Mouse (Mus musculus) kidney, embryonic 15.5 days (tissue): ENCODE measurements around the gene Lrp10. TPM values are rescaled to one million over a fixed set of nuclear protein-coding genes. Genes with fewer than 3 reads are reported as not detected.

Experiments
- ATAC-seq: fragments of 200-750 bp; cut with Nextera tagmentation; replicated peaks from 2 replicates; pipeline ENCODE4 v1.8.0; 2017; ENCODE audit warnings: moderate TSS enrichment; ENCODE audit not compliant: low FRiP score
- H3K27ac ChIP-seq: fragments of 300-500 bp; sonication (generic); 2 replicates; pipeline ENCODE4 v1.5.1; 2015; ENCODE audit warnings: mild to moderate bottlenecking, inconsistent platforms
- H3K27me3 ChIP-seq: fragments of 300-500 bp; sonication (generic); 2 replicates; pipeline ENCODE4 v1.6.1; 2015; ENCODE audit warnings: inconsistent platforms
- H3K36me3 ChIP-seq: fragments of 300-500 bp; sonication (generic); 2 replicates; pipeline ENCODE4 v1.6.1; 2015; ENCODE audit warnings: inconsistent platforms
- H3K4me1 ChIP-seq: fragments of 300-500 bp; sonication (generic); 2 replicates; pipeline ENCODE4 v1.6.1; 2015; ENCODE audit warnings: inconsistent platforms
- H3K4me2 ChIP-seq: fragments of 300-500 bp; sonication (generic); 2 replicates; pipeline ENCODE4 v1.6.1; 2015; ENCODE audit warnings: moderate library complexity, mild to moderate bottlenecking, inconsistent platforms
- H3K4me3 ChIP-seq: fragments of 300-500 bp; sonication (generic); replicated peaks from 2 replicates; pipeline ENCODE4 v1.5.1; 2015; ENCODE audit warnings: mild to moderate bottlenecking, inconsistent platforms
- H3K9ac ChIP-seq: fragments of 300-500 bp; sonication (generic); 2 replicates; pipeline ENCODE4 v1.6.1; 2015; ENCODE audit warnings: mild to moderate bottlenecking, inconsistent platforms
- H3K9me3 ChIP-seq: fragments of 300-500 bp; sonication (generic); replicated peaks from 2 replicates; pipeline ENCODE4 v1.6.1; 2016; ENCODE audit warnings: inconsistent platforms
- WGBS: fragments of 180-500 bp; shearing (Covaris S2); methylation state at CpG from one replicate; pipeline ENCODE4 v1.1.7; 2015; ENCODE audit warnings: mixed read lengths; 5-methylcytosine and 5-hydroxymethylcytosine counted together
- polyA plus RNA-seq: library from polyadenylated mRNA; unstranded; fragments of >200 nt; fragmentation: Nextera tagmentation; extraction: Ambion mirVana; gene quantifications from 2 replicates; pipeline ENCODE4 v1.2.1, GENCODE M21; 2015

Lrp10 gene
- polyA plus RNA-seq, 1 experiment from 2014 or later, result 54.6 TPM

DNA sequence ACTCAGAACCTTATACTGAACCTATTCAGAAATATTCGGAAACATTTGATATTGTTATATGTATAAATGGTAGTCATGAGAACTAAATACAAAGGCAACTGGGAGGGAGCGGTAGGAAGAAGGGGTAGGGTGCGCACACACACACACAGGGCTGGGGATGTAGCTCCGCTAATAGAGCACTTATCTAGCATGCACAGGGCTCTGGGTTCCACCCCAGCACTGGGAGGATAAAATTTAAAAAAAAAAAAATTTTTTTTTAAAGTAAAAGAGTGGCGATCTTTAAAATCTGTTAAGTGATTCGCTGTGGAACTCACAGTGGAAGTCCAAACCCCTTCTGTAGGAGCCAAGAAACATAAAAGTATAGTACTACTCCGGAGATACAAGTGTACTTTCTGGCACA is 22.0 kb downstream of the Lrp10 start:
- no peak for ATAC-seq
- whole genome bisulfite sequencing, result 90% methylated on average over 7 of the region's 7 CpGs

GRCm38 (mm10) chr14:54487732-54488131 is 23.8 kb downstream of the Lrp10 start:
- H3K9ac ChIP-seq, result no peak overlapping the region
- 63% methylated on average over 2 of the region's 2 CpGs for WGBS
- no peak for ATAC-seq

More for the DNA sequence above, 22.0 kb downstream of the Lrp10 start:
- Histone ChIP-seq H3K4me3 (no peak overlapping the region), H3K27ac (no peak overlapping the region), H3K4me1 (no peaks in the 10 kb centered on the region), H3K4me2 (no peak overlapping the region), H3K27me3 (no peaks in the 10 kb centered on the region), H3K9me3 (no peaks in the 10 kb centered on the region; the same call in 1 of the 2 replicates), H3K9ac (no peak overlapping the region), H3K36me3 (no peaks in the 10 kb centered on the region)

DNA sequence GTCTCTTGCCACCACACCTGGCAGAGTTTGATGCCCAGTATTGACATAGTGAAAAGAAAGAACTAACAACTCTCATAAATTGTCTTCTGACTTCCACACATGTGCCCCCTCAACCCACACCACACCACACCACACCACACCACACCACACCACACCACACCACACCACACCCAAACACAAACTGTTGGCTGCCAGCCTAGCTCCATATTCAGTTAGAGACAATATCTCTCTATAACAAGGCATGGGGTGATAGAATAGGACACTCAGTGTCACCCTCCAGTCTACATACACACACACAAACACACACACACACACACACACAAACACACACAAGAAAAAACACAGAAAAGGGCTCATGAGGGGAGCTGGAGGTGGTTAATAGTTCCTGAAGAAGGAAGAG is 24.4 kb downstream of the Lrp10 start:
- H3K36me3 ChIP-seq, result no peaks in the 10 kb centered on the region
- no peak overlapping the region for H3K4me3 ChIP-seq
- H3K4me1 ChIP-seq, result no peaks in the 10 kb centered on the region
- H3K27ac ChIP-seq, result no peak overlapping the region
- no peak for ATAC-seq
- no peaks in the 10 kb centered on the region for H3K9me3 ChIP-seq
- no peak overlapping the region for H3K4me2 ChIP-seq
- no peaks in the 10 kb centered on the region for H3K27me3 ChIP-seq
- no peak overlapping the region for H3K9ac ChIP-seq

More at GRCm38 (mm10) chr14:54487732-54488131, 23.8 kb downstream of the Lrp10 start:
- Histone ChIP-seq H3K36me3 (no peaks in the 10 kb centered on the region), H3K4me1 (no peaks in the 10 kb centered on the region), H3K4me3 (no peak overlapping the region), H3K9me3 (no peaks in the 10 kb centered on the region), H3K4me2 (no peak overlapping the region), H3K27ac (no peak overlapping the region), H3K27me3 (no peaks in the 10 kb centered on the region)

DNA sequence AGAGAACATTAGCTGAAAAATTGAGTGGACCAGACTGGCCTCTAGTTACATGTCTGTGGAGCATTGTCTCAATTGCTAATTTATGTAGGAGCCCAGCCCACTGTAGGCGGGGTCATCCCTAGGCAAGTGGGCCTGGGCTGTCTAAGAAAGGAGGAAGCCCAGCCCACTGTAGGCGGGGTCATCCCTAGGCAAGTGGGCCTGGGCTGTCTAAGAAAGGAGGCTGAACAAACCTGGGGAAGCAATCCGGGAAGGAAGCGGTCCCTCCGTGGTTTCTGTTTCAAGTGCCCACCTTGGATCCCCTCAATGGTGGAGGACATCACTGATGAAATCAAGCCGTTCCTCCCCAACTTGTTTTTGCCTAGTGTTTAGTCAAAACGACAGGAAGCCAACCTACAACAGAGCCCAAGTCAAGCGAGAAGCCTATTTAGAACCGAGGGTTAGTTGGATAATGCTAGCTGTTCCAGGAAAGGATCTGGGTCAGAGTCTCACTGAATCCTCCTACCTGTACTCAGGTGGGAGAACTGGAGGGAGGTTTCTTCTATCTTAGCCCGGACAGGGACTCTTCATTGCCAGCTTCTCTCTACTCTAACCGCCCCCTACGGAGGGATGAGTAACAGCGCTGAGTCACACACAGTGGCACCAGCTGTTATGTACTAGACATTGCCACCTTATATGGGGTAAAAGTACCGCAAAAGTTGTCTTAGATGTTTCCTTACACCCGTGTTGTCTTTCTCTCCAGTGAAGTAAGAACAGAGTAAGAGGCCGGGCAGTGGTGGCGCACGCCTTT is 28.6 kb downstream of the Lrp10 start:
- Histone ChIP-seq H3K9me3 (no peaks in the 10 kb centered on the region), H3K36me3 (no peaks in the 10 kb centered on the region), H3K4me3 (no peak overlapping the region), H3K4me2 (no peak overlapping the region), H3K9ac (no peak overlapping the region), H3K27me3 (no peaks in the 10 kb centered on the region), H3K4me1 (no peaks in the 10 kb centered on the region), H3K27ac (no peak overlapping the region)
- peak; percentile 85; the same call in 1 of the 2 replicates for ATAC-seq
- 66% methylated on average over 18 of the region's 18 CpGs for WGBS

DNA sequence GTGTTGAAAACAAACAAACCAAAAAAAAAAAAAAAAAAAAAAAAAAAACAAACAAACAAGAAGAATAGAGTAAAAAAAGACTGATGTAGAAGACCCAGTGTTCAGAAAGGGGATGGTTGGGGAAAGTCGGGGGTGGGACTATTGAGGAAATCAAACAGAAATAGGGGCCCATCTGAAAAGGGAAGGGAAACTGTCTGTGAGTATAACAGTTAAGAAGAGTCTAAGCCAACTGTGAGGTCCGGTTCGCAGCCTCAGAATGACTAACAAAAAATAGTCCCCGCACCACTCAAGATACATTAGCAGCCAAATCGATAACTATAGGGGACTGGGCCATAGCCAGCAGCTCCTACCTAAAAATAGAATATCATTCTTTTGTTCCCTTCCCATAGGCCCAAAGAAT is 29.3 kb downstream of the Lrp10 start:
- no peaks in the 10 kb centered on the region for H3K9me3 ChIP-seq
- H3K4me1 ChIP-seq, result no peaks in the 10 kb centered on the region
- no peak overlapping the region for H3K4me2 ChIP-seq
- WGBS, result 92% methylated on average over 5 of the region's 5 CpGs
- no peaks in the 10 kb centered on the region for H3K36me3 ChIP-seq
- no peak overlapping the region for H3K4me3 ChIP-seq
- no peak for ATAC-seq
- no peaks in the 10 kb centered on the region for H3K27me3 ChIP-seq
- no peak overlapping the region for H3K27ac ChIP-seq
- H3K9ac ChIP-seq, result no peak overlapping the region

DNA sequence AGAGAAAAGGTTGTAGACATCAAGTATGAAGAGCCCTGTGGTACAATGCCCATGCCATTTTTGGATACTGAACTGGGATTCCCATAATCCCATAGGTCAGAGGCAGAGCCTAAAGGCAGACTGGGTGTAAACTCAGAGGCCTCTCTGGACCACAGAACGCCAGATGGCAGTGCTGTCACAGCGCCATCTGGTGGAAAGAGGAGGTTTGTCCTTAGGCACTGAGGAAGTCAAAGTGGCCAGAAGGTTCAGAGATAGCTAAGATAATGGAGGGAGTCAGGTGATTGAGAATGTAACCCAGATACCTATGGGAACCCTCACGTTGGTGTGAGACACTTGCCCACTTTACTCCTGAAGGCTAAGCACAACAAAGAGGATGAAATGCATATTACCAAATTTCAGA is 30.3 kb downstream of the Lrp10 start:
- no peak overlapping the region for H3K27ac ChIP-seq
- H3K27me3 ChIP-seq, result no peaks in the 10 kb centered on the region
- H3K4me1 ChIP-seq, result no peaks in the 10 kb centered on the region
- no peaks in the 10 kb centered on the region for H3K36me3 ChIP-seq
- no peaks in the 10 kb centered on the region for H3K9me3 ChIP-seq
- H3K9ac ChIP-seq, result no peak overlapping the region
- peak; percentile 54; the same call in 1 of the 2 replicates for ATAC-seq
- no peak overlapping the region for H3K4me2 ChIP-seq
- 7% methylated on average over 3 of the region's 3 CpGs for WGBS
- H3K4me3 ChIP-seq, result no peak overlapping the region

GRCm38 (mm10) chr14:54496706-54497105 is 32.8 kb downstream of the Lrp10 start:
- 80% methylated on average over 14 of the region's 14 CpGs for WGBS
- Histone ChIP-seq H3K9ac (no peak overlapping the region), H3K36me3 (no peaks in the 10 kb centered on the region), H3K27me3 (no peaks in the 10 kb centered on the region), H3K4me3 (no peak overlapping the region), H3K27ac (no peak overlapping the region), H3K4me1 (no peaks in the 10 kb centered on the region), H3K9me3 (no peaks in the 10 kb centered on the region), H3K4me2 (no peak overlapping the region)
- no peak for ATAC-seq

DNA sequence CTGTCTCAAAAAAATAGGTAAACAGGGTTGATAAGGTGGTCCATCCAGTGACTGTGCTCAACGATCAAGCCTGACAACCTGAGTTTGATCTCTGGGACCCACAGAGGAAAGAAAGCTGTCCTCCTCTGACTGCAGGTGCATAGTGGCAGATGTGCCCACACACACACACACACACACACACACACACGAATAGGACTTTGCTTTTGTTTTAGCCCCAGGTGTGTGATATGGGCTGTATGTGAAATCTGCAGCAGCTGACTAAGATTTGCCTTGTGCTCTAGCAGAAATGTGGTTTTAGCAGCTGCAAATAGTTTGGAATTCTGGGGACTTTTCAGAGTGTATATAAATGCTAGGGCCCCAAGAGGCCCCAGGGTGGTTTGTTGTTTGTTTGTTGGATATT is 35.4 kb downstream of the Lrp10 start:
- Histone ChIP-seq H3K4me1 (no peaks in the 10 kb centered on the region), H3K27me3 (no peaks in the 10 kb centered on the region), H3K9ac (no peak overlapping the region), H3K4me3 (no peak overlapping the region), H3K4me2 (no peak overlapping the region), H3K9me3 (no peaks in the 10 kb centered on the region), H3K36me3 (no peaks in the 10 kb centered on the region), H3K27ac (no peak overlapping the region)
- WGBS, result 91% methylated on average over 2 of the region's 2 CpGs
- ATAC-seq, result no peak

DNA sequence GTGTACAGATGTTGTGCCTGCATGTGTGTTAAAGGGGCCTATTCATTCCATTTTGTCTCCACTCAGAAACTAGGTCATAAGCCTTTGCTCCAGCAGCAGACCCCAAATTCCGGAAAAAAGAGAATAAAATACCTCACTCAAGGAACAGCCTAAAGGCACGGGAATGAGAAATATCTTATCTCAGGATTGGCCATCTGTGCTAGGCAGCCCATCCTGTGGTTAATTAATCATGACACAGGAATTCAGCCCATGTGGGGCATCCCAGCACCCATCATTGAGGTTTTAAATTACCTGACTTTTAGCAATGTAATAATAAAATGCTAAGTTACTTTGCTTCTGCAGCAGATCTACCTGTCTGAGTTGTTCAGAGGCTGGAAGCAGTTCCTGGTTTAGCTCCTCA is 37.4 kb downstream of the Lrp10 start:
- Histone ChIP-seq H3K27ac (no peak overlapping the region), H3K4me1 (no peaks in the 10 kb centered on the region), H3K4me3 (no peak overlapping the region), H3K9me3 (no peaks in the 10 kb centered on the region), H3K9ac (no peak overlapping the region), H3K4me2 (no peak overlapping the region), H3K36me3 (peaks cover 8% of the 10 kb centered on the region), H3K27me3 (no peaks in the 10 kb centered on the region)
- no peak for ATAC-seq
- WGBS, result 61% methylated on average over 2 of the region's 2 CpGs

GRCm38 (mm10) chr14:54503092-54503491 is 39.2 kb downstream of the Lrp10 start:
- 83% methylated on average over 2 of the region's 2 CpGs for WGBS

GRCm38 (mm10) chr14:54509774-54510173 is 45.8 kb downstream of the Lrp10 start:
- WGBS, result 84% methylated on average over 9 of the region's 9 CpGs
- no peak for ATAC-seq
- H3K9me3 ChIP-seq, result no peaks in the 10 kb centered on the region
- no peak overlapping the region for H3K27ac ChIP-seq
- H3K4me2 ChIP-seq, result no peak overlapping the region
- H3K27me3 ChIP-seq, result no peaks in the 10 kb centered on the region
- H3K4me3 ChIP-seq, result no peak overlapping the region
- H3K9ac ChIP-seq, result no peak overlapping the region
- H3K4me1 ChIP-seq, result no peaks in the 10 kb centered on the region
- H3K36me3 ChIP-seq, result peaks cover 92% of the 10 kb centered on the region

More at GRCm38 (mm10) chr14:54503092-54503491, 39.2 kb downstream of the Lrp10 start:
- H3K27me3 ChIP-seq, result no peaks in the 10 kb centered on the region
- no peak for ATAC-seq
- no peak overlapping the region for H3K9ac ChIP-seq
- no peak overlapping the region for H3K4me2 ChIP-seq
- H3K9me3 ChIP-seq, result no peaks in the 10 kb centered on the region
- no peak overlapping the region for H3K4me3 ChIP-seq
- no peak overlapping the region for H3K27ac ChIP-seq
- H3K36me3 ChIP-seq, result peaks cover 25% of the 10 kb centered on the region
- no peaks in the 10 kb centered on the region for H3K4me1 ChIP-seq

DNA sequence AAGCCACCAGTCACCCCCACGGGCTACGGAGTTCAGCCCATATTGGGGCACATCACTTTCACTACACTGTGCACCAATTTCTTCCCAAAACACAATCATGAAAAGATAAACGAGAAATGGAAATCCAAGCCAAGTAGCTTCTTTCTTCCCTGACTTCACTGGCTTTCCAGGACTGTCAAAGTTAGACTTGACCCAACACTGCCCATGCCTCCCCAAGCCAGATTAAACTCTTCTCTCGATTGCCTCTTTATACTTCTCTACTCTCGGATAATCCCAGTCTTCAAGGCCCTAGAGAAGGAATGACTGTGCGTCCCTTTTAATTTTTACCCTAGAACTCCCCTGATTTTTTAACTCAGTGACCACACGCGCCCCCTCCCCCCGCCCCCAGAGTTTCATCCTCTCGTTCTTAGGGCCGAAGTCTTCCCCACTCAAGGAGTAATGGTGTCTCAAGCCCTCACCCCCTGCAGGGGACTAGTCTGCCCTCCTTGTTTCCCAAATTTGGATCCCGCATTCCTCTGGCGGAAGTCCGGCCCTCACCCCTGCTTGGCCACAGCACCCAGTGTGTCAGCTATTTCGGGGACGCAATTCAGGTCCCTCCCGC is 52.9 kb downstream of the Lrp10 start:
- peak; percentile 69 for ATAC-seq
- H3K27me3 ChIP-seq, result no peaks in the 10 kb centered on the region
- peaks cover 40% of the 10 kb centered on the region for H3K36me3 ChIP-seq
- H3K4me1 ChIP-seq, result peaks cover 25% of the 10 kb centered on the region
- peak overlapping the region; percentile 69 for H3K4me2 ChIP-seq
- H3K9ac ChIP-seq, result peak overlapping the region; percentile 66
- WGBS, result 3% methylated on average over 17 of the region's 17 CpGs
- peak overlapping the region; percentile 67 for H3K4me3 ChIP-seq
- H3K9me3 ChIP-seq, result no peaks in the 10 kb centered on the region
- H3K27ac ChIP-seq, result peak overlapping the region; percentile 77
